Mouse (Mus musculus): ENCODE measurements around the gene 2210011C24Rik. TPM values are rescaled to one million over a fixed set of nuclear protein-coding genes. Genes with fewer than 3 reads are reported as not detected.

The 2210011C24Rik gene
- under 1 TPM in 2 of 4 experiments, not detected in 2; 0.62 to 0.77 TPM for total RNA-seq (2022)

- DNase-seq = no peak
Measured at GRCm38 (mm10) chr8:84011705-84012498, at the start of gene 2210011C24Rik. Gene 2210011C24Rik (minus strand): TSS chr8:84012171.

GRCm38 (mm10) chr8:84060245-84060644, 48.3 kb upstream of the 2210011C24Rik start:
- no peak for DNase-seq

GRCm38 (mm10) chr8:84059226-84059625, 47.3 kb upstream of the 2210011C24Rik start:
- no peak for DNase-seq

GRCm38 (mm10) chr8:84057827-84058226, 45.9 kb upstream of the 2210011C24Rik start:
- DNase-seq = no peak

- no peak for DNase-seq
Measured at GRCm38 (mm10) chr8:84053229-84053628, 41.3 kb upstream of the 2210011C24Rik start.

- no peak for DNase-seq
Measured at GRCm38 (mm10) chr8:84052746-84053145, 40.8 kb upstream of the 2210011C24Rik start.

GRCm38 (mm10) chr8:84048171-84048570, 36.2 kb upstream of the 2210011C24Rik start:
- no peak for DNase-seq

GRCm38 (mm10) chr8:84046505-84046904, 34.5 kb upstream of the 2210011C24Rik start:
- no peak for DNase-seq

- DNase-seq = no peak
Measured at GRCm38 (mm10) chr8:84044900-84045299, 32.9 kb upstream of the 2210011C24Rik start, which contains the start of gene Rln3. Gene Rln3 (minus strand): TSS chr8:84045000.

- no peak for DNase-seq
Measured at GRCm38 (mm10) chr8:84044103-84044502, 32.1 kb upstream of the 2210011C24Rik start.

GRCm38 (mm10) chr8:84042948-84043342, 31.0 kb upstream of the 2210011C24Rik start:
- no peak for DNase-seq

- DNase-seq = peak; percentile 37
Measured at GRCm38 (mm10) chr8:84042066-84042947, 30.3 kb upstream of the 2210011C24Rik start, which contains the start of gene Il27ra. Gene Il27ra (minus strand): TSS chr8:84042589.

GRCm38 (mm10) chr8:84039050-84039449, 27.1 kb upstream of the 2210011C24Rik start:
- peak; percentile 50 for DNase-seq

GRCm38 (mm10) chr8:84038015-84038414, 26.0 kb upstream of the 2210011C24Rik start:
- peak; percentile 54 for DNase-seq

GRCm38 (mm10) chr8:84032777-84033176, 20.8 kb upstream of the 2210011C24Rik start:
- DNase-seq = peak; percentile 67

GRCm38 (mm10) chr8:84029272-84029671, 17.3 kb upstream of the 2210011C24Rik start:
- DNase-seq = no peak

GRCm38 (mm10) chr8:84027449-84027848, 15.5 kb upstream of the 2210011C24Rik start:
- no peak for DNase-seq

- no peak for DNase-seq
Measured at GRCm38 (mm10) chr8:84025863-84026262, 13.9 kb upstream of the 2210011C24Rik start.

GRCm38 (mm10) chr8:84024171-84024570, 12.2 kb upstream of the 2210011C24Rik start:
- no peak for DNase-seq

GRCm38 (mm10) chr8:84023631-84024030, 11.7 kb upstream of the 2210011C24Rik start:
- DNase-seq = no peak

- DNase-seq = no peak
Measured at GRCm38 (mm10) chr8:84023085-84023484, 11.1 kb upstream of the 2210011C24Rik start.

- no peak for DNase-seq
Measured at GRCm38 (mm10) chr8:84021569-84021968, 9.6 kb upstream of the 2210011C24Rik start.

- DNase-seq = no peak
Measured at GRCm38 (mm10) chr8:84021096-84021495, 9.1 kb upstream of the 2210011C24Rik start, which contains the start of gene Palm3. Gene Palm3 (plus strand): TSS chr8:84021471.

Measured in adrenal gland, adult 8-10 months (tissue).